Mouse (Mus musculus): ENCODE measurements around the gene Casz1.

The Casz1 gene

DNA sequence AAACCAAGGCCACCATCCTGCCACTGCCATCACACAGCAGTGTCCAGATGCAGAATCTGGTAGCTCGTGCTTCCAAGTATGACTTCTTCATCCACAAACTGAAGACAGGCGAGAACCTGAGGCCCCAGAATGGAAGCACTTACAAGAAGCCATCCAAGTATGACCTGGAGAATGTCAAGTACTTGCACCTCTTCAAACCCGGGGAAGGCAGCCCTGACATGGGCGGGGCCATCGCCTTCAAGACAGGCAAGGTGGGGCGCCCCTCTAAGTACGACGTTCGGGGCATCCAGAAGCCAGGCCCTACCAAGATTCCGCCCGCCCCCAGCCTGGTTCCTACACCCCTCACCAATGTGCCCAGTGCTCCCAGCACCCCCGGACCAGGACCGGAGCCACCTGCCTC, 128.9 kb downstream of the Casz1 start:
- in situ Hi-C loops (cut with MboI): no loop called here

DNA sequence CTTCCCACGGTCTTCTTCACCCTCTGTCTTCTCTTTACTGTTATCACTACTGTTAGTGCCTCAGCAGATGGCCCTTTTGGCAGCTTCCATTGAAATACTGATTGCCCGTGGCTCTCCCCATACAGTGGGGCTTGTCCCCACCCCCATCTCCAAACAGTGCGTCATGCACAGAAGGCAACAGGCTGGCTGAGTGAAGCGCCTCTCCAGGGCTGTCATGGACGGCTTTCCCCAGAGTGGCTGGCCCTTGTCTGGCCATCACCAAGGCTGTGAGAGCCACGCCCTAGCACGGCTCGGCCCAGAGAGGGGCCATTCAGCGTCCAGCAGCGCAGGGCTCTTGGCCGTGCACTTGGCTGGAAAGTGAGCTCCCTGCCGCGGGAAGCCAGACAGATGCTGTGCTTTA, 131.0 kb downstream of the Casz1 start:
- in situ Hi-C loops (cut with MboI): no loop called here

DNA sequence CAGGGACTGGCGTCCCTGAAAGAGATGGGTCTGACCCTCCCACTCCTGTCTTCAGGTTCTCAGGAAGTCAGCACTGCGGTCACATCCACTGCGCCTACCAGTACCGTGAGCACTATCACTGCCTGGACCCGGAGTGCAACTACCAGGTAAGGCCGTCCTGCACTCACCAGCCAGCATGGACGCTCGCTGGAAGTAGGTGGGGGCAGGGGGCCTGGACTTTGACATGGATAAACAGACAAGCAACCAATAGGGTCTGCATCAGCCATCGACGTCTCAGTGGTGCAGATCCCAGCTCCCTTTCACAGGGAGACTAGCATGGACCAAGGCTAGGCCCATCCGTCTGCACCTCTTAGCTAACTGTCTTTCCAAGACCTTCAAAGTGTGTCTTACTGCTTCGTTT, 131.9 kb downstream of the Casz1 start:
- in situ Hi-C loops (cut with MboI): no loop called here

DNA sequence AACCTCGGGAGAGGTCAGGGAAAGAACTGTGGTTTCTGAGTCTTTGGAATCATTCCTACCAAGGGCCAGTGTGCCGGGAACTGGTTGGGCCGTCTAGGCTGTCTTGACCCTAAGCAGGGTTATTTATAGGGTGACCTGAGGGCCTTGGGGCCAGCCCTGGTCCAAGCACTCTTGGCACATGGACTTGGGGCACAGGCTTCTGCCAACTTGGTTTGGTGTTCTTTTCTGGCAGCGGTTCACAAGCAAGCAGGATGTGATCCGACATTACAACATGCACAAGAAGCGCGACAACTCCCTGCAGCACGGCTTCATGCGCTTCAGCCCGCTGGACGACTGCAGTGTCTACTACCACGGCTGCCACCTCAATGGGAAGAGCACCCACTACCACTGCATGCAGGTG, 132.5 kb downstream of the Casz1 start:
- in situ Hi-C loops (cut with MboI): no loop called here

DNA sequence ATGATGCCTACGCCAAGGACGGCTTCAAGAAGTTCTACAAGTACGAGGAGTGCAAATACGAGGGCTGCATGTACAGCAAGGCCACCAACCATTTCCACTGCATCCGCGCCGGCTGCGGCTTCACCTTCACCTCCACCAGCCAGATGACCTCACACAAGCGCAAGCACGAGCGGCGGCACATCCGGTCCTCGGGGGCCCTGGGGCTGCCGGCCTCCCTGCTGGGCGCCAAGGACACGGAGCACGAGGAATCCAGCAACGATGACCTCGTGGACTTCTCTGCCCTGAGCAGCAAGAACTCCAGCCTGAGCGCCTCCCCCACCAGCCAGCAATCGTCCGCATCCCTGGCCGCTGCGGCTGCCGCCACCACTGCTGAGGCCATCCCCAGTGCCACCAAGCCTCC, 134.3 kb downstream of the Casz1 start:
- in situ Hi-C loops (cut with MboI): no loop called here

DNA sequence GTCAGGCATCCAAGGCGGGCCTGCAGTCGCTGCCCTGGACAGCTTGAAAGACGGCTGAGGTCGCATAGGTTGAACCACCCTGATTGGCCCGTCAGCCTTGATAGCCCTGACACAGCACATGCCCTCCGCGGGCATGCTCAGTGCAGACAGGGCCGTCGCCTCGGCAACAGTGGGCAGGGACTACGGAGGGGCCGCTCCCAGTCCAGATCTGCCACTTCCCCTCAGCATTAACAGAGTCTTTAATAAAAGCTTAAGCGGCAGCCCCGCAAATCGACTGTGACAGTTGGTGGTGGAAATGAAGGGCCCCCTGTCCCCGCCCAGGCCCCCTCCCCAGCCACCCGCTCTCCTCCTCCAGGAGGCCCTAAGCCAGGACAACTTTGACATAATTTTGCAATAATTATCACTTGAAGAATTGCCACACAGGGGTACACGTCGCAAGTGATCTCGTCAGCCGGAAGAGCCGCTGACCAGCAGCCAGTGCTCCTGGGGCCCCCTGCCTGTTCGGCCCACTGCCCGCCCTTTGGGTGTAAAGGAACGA, 136.5 kb downstream of the Casz1 start:
- in situ Hi-C loops (cut with MboI): no loop called here

DNA sequence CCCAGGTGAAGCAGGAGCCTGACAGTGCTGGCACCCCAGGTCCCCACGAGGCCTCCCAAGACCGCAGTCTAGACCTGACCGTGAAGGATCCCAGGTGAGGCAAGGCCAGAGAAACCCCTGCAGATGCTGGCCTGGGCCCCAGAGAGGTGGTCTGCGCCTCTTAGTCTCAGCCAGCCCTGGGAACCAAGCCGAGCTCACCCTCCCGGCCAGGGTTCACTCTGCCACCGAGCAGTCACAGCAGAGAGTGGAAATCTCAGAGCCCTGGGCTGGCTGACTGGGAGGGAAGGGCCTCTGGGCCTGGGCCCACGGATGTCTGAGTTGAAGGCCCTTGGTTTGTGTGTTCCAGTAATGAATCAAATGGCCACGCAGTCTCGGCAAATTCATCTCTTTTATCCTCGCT, 137.1 kb downstream of the Casz1 start:
- in situ Hi-C loops (cut with MboI): no loop called here

DNA sequence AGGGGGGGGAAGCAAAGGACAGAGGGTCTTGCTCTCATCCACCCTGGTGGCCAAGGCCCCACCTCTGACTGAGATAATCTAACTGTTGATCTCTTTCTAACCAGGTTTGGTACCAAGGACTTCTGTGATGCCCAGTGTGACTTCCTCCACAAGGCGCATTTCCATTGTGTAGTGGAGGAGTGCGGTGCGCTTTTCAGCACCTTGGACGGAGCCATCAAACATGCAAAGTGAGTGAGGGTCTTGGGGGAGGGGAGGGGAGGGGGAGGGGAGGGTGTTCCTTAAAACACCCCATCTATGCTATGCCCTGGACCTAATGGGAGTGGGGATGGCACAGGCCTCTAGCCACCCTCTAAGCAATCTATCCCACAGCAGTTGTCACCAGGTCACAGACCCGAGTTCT, 138.9 kb downstream of the Casz1 start:
- in situ Hi-C loops (cut with MboI): no loop called here

DNA sequence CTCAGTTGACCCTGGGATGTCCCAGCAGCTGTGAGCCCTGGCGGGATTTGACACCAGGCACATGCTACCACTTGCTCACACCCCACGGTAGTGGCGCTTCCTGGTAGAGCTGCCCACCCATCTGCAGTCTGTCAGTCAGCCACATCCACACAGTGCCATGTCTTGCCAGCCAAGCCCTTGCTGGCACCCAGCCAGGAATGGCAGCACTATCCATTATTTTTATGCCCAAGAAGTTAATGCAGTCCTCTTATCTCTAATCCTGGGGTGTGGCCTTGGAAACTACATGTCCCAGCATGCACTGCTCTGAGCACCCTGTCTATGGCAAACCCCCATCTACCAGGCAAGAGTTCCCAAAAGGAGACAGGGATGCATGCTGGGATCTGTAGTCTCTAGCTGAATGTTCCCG, 141.2 kb downstream of the Casz1 start:
- in situ Hi-C loops (cut with MboI): no loop called here

DNA sequence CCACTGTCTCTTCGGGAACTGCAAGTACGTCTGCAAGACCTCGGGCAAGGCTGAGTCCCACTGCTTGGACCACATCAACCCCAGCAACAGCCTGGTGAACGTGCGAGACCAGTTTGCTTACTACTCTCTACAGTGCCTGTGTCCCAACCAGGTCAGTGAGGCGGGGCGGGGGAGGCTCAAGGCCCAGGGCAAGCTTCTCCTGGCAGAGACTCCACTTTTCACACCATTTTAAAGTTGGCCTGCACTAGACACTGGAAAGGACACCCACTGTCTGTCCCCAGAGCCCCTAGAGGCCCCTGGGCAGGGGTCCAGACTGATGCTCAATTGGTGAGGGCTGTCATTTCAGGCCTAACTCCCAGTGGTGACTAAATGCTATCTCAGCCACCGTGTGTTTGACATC, 141.8 kb downstream of the Casz1 start:
- in situ Hi-C loops (cut with MboI): no loop called here

DNA sequence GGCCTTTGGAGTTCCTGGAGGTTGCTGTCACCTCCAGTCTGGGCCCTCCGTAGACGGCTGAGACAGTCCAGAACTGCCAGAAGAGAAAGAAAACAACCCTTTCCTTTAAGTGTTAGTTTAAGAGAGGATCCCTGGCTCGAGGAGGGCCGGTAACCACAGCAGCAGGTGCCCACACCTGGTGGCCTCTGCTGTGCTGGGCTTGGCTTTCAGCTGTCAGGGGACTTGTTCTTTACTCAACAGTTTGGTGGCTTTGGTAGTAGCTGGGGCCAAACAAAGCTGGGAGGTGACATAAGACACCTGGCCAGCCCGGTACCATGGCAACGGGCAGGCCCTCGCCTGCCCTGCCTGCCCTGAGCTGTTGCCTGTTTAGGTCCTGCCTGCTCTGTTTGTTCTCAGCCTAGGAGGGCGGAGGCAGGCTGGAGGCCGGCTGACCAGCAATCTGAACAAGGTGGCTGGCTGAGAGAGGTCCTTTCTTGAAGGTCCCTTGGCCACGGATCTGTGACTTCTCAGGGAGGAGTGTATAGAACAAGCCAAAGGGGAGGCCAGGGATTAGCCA, 143.7 kb downstream of the Casz1 start:
- in situ Hi-C loops (cut with MboI): no loop called here

DNA sequence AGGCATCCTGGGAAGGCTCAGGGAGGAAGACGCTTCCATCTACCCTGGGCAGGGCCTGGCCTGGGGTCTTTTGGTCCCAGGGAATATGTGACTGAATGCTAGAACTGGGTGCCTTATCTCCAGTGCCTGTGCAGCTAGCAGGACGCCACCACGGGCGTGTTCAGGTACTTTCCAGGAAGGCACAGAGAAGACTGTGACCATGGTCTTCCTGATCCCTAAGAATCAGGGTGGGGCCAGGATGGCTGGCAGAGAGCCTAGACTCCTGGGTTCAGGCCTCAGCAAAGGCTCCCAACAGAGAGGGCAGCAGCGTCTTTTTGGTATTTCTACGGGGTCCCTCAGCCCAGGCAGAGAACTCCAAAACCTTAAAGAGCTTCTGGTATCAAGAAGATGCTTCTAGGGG, 146.3 kb downstream of the Casz1 start:
- in situ Hi-C loops (cut with MboI): no loop called here

DNA sequence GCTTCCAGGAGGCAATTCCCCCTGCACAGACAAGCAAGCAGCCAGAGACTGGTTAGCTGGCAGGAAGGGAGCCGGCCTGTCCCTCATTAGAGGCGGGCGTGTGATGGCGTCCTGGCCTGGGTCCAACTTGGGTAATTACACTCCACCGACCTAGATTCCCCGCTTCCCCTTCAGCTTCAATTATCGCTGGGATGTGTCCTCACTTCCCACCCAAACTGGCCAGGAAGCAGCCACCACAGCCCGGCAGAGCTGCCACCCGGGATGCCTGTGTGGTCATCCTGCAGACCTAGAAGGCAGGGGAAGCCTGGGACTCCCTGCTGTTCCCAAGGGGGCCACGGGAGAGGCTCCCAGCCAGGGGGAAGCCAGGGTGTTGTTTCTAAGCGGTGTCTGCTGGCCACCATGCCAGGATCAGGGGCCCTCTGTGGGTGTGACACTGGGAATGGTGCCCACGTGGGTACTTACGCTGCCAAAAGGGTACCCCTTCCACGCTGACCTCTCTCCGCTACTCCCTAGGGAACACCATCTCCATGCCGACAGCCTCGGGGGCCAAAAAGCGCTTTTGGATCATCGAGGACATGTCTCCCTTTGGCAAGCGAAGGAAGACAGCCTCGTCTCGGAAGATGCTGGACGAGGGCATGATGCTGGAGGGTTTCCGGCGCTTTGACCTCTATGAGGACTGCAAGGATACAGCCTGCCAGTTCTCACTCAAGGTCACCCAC, 146.9 kb downstream of the Casz1 start:
- in situ Hi-C loops (cut with MboI): no loop called here

DNA sequence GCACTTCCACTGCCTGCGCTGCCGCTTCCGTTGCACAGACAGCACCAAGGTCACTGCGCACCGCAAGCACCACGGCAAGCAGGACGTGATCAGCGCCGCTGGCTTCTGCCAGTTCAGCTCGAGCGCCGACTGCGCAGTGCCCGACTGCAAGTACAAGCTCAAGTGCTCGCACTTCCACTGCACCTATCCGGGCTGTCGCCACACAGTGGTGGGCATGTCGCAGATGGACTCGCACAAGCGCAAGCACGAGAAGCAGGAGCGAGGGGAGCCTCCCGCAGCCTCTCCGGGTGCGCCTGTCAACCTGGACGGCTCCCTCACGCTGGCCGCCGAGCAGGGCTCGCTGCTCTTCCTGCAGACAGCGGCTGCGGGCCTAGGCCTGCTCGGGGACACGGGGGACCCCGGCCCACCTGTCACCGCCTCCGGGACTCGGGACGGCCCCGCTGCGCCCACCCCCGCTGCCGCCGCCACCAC, 147.6 kb downstream of the Casz1 start:
- in situ Hi-C loops (cut with MboI): no loop called here

DNA sequence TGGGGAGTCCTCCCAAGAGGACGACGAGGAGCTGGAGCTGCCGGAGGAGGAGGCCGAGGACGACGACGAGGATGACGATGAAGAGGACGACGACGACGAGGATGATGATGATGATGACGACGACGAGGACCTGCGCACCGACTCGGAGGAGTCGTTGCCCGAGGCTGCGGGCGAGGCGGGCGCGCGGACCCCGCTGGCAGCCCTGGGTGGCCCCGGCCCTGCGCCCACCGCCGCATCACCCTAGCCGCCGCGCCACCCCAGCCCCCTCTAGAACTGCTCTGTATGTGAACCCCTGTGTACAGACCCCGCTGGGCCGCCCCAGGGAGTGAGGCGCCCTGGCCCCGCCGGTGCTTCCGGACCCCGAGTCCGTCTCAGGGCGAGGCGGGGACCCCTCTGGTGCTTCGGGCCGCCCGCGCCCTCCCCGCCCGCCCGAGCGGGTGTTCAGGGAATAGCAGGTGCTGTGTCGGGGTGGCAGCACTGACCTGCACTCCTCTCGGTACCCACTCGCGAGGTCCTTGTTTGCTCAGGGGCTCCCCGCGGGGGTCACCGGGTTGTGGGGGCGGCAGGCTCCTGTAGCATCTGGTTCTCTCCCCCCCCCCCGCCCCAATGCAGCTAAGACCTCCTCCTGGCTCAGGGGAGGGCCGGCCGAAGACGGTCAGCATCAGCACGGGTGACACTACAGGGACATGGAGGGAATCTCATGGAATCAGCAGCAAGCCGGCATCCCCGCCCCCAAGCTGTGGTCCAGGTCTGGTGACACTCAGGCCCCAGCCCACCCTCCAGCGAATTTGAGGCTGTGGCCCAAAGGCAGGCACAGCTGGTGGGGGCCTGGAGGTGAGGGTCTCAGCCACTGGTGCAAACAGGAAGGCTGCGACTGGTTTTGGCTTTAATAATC, 148.3 kb downstream of the Casz1 start:
- in situ Hi-C loops (cut with MboI): no loop called here

DNA sequence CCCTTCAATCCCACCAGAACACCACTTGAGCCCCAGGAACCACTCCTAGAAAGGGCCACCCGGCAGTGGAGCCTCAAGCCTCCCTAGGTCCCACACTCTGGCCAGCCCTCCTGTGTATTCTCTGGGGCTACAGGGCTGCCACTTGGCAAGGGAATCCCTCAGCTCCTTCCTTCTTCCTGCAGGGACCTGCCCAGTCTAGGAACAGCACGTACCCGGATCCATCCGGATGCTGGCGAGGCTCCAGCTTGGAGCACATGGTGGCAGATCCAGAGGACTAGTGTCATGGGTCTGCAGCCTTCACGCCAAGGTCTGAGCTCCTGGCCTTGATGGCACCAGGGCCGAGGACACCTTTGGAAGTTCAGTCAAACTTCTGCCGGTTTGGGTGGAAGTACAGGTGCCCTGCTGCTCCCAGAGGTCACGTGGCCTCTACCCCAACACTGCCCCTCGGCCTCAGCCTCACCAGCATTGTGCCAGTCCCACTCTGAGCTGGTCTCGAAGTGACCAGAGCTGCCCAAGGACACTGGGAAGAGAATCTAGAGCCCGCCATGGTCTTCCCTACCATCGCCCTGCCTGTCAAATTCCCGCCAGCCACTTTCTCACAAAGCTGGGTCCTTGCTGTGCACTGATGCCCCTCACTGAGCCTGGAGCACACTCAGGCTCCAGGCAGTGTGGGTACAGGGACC, 151.0 kb downstream of the Casz1 start:
- in situ Hi-C loops (cut with MboI): no loop called here

DNA sequence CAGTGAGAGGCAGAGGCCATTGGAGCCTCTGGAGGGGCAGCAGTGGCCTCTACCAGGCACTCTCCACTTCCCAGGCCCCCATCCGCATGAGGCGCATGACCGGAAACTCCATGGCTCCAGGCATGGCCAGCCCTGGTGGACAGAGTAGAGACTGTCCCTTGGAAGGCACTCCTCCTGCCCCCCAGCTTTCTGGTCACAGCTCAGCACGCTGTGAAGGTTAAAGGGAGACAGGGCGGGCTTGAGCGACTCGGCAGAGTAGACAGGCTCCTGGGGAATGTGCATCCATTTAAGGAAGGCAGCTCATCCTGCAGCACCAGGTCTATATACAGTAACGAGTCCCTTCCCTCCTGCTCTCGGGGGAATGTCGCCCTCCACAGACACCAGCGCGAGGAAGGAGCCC, 155.8 kb downstream of the Casz1 start:
- in situ Hi-C loops (cut with MboI): no loop called here

DNA sequence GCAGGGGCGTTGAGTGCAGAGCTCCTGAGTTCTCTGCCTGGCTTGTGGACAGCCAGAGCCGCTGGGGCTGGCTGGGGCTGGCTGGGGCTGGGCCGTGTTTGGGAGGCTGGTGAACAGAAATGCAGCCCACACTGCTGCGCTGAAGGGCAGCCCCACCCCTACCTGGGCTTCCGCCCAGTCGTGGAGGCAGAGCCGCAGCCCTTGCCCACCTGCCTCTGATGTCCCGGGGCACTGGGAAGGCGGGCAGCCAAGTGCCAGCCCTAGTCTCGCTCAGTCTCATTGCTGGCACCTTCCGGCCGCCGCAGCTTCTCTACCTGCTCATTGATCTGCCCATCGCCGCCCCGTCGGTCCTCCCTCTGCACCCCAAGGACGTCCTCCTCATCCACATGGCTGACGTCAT, 156.9 kb downstream of the Casz1 start:
- in situ Hi-C loops (cut with MboI): no loop called here

DNA sequence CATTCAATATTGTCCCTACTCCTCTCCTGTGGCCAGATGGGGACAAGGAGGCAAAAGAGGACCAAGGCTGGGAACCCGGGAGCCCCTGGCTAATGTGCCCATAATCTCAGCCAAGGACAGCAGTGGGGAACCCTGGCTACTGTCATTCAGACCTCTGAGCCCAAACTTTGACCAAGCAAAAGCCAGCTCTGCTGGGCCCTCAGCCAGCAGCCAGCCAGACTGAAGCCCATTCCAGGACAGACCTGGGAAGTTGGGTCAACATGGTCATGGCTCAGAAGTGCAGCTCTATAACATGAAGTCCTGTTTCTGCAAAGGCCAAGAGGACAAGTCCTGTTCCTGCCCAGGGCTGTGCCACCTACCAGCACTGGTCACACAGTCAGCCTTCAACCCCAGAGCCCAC, 157.9 kb downstream of the Casz1 start:
- in situ Hi-C loops (cut with MboI): no loop called here

DNA sequence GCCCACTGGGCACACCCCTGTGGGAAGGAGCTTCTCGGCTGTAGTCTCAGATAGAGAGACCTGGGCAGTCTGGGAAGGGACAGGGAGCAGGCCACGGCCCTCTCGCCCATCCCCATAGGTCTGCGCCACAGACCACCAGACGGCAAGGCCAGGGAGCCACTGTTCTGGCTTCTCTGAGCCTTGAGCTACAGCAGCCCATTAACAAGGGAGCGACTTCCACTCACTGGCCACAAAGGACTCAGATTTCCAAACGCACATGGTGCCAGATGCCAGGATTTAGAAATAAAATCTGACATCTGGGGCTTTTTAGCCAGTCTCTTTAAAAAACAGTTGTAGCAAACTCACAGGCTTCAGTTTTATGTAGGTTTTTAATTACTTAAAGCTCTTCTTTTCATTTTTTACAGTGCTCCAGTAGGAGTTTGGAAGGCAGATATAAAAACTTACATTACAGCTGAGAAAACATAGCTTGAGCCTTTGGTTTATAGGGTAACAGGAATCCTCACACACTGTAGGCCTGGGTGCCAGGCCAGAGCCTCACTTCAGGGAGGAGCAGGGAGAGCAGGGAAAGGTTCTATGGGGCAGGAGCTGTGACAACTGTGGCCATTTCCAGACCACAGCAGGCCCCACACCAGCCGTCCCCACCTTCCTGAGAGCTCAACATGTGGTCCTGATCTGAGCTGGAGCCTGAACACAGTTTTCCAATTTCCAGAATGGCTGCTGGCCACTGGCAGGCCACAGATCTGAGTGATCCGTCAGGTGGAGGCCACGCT, 160.5 kb downstream of the Casz1 start:
- in situ Hi-C loops (cut with MboI): no loop called here

DNA sequence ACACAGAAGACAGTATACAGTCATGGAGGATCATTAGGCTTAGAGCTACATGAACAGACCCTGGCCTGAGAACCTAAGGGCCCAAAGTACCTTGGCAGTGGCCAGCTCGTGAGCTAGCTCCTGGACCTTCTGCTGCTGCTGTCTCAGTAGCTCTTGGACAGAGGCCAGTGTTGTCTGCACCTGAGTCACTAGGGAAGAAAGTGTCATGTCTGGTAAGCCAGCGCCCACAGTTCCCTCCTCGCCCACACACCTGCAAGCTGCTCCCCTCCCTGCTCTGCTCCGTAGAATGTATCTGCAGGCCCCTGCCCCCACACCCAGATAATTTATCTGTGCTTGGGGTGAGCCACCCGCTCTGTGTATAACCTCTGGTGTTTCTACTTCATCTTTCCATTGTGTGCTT, 161.9 kb downstream of the Casz1 start:
- in situ Hi-C loops (cut with MboI): no loop called here
